ENCODE assay signal across 8 mouse cellular contexts in genomic region chr8:70211726-70212111, GRCm38 (mm10). TPM values are rescaled to one million over a fixed set of nuclear protein-coding genes. Genes with fewer than 3 reads are reported as not detected.
DNase-seq lines count a peak whose midpoint lies in the region; ATAC-seq lines count a peak whose summit lies in the region.

No protein-coding gene starts in this region.

- H3K27ac ChIP-seq in neural tube, embryonic 11.5 days (ENCODE audit: low read depth, low read length) = no peak overlapping the region
- H3K27ac ChIP-seq in forebrain, embryonic 16.5 days (ENCODE audit: low read length) = 0 out of 2 replicates have a peak overlapping the region, but pooled peaks have one; percentile 26
- H3K27ac ChIP-seq in liver, embryonic 11.5 days (ENCODE audit: low read depth, low read length) = peak overlapping the region; percentile 49; the same call in 1 of the 2 replicates
- peak overlapping the region; percentile 55 for H3K27ac ChIP-seq in stomach, embryonic 16.5 days (ENCODE audit: low read length)

- 5% methylated on average over 31 of the region's 31 CpGs for WGBS in neural tube, embryonic 11.5 days
- WGBS in forebrain, embryonic 16.5 days = 2% methylated on average over 31 of the region's 31 CpGs
- WGBS in liver, embryonic 11.5 days = 2% methylated on average over 31 of the region's 31 CpGs
- WGBS in stomach, embryonic 16.5 days = 2% methylated on average over 31 of the region's 31 CpGs

- no peaks in the 10 kb centered on the region for H3K27me3 ChIP-seq in neural tube, embryonic 11.5 days (ENCODE audit: control insufficient read depth, insufficient read depth, low read length)
- H3K27me3 ChIP-seq in forebrain, embryonic 16.5 days (replicated peaks; ENCODE audit: control insufficient read depth, insufficient read depth, low read length) = no peaks in the 10 kb centered on the region
- H3K27me3 ChIP-seq in liver, embryonic 11.5 days (replicated peaks; ENCODE audit: control insufficient read depth, insufficient read depth, low read length) = no peaks in the 10 kb centered on the region
- H3K27me3 ChIP-seq in stomach, embryonic 16.5 days (ENCODE audit: control insufficient read depth, insufficient read depth, low read length) = no peaks in the 10 kb centered on the region

- peak; percentile 10; the same call in 1 of the 2 replicates for ATAC-seq in cerebellum, adult (ENCODE audit: insufficient number of reproducible peaks, low FRiP score, low TSS enrichment)
- no peak; the same call in 1 of the 2 replicates for ATAC-seq in neural tube, embryonic 11.5 days (ENCODE audit: insufficient read depth, low FRiP score, low TSS enrichment)
- no peak; the same call in 1 of the 2 replicates for ATAC-seq in forebrain, embryonic 16.5 days
- ATAC-seq in liver, embryonic 11.5 days (replicated peaks; ENCODE audit: low FRiP score) = peak; percentile 2; the same call in 1 of the 2 replicates
- no peak for ATAC-seq in stomach, embryonic 16.5 days (ENCODE audit: insufficient read depth, low FRiP score)

- peak overlapping the region; percentile 57 for H3K9ac ChIP-seq in neural tube, embryonic 11.5 days (ENCODE audit: low read length)
- H3K9ac ChIP-seq in forebrain, embryonic 16.5 days (replicated peaks; ENCODE audit: low read depth, low read length) = peak overlapping the region; percentile 67
- H3K9ac ChIP-seq in liver, embryonic 11.5 days (ENCODE audit: low read depth, low read length) = peak overlapping the region; percentile 79
- H3K9ac ChIP-seq in stomach, embryonic 16.5 days (ENCODE audit: low read length) = peak overlapping the region; percentile 80

- peak overlapping the region; percentile 99 for H3K4me2 ChIP-seq in neural tube, embryonic 11.5 days (ENCODE audit: low read depth)
- H3K4me2 ChIP-seq in forebrain, embryonic 16.5 days (ENCODE audit: low read length) = peak overlapping the region; percentile 96
- peak overlapping the region; percentile 98 for H3K4me2 ChIP-seq in liver, embryonic 11.5 days
- H3K4me2 ChIP-seq in stomach, embryonic 16.5 days (ENCODE audit: low read depth, low read length) = peak overlapping the region; percentile 99

- no peak for DNase-seq in cerebellum, postnatal 4 days (ENCODE audit: low spot score in 2 of 2)
- no peak for DNase-seq in neural tube, embryonic 11.5 days (ENCODE audit: low spot score)
- DNase-seq in neural tube, embryonic 10.5 days (ENCODE audit: extremely low spot score, low spot score) = no peak
- no peak for DNase-seq in liver, embryonic 11.5 days (ENCODE audit: low spot score)
- no peak for DNase-seq in cerebellum, adult 8-10 months

- H3K4me1 ChIP-seq in neural tube, embryonic 11.5 days (ENCODE audit: control insufficient read depth, insufficient read depth, low read length) = peaks cover 4% of the 10 kb centered on the region; the same call in 1 of the 2 replicates
- peaks cover 15% of the 10 kb centered on the region for H3K4me1 ChIP-seq in forebrain, embryonic 16.5 days (replicated peaks; ENCODE audit: control insufficient read depth, insufficient read depth, low read length)
- H3K4me1 ChIP-seq in liver, embryonic 11.5 days (replicated peaks; ENCODE audit: control insufficient read depth, insufficient read depth, low read length) = peaks cover 16% of the 10 kb centered on the region
- peaks cover 17% of the 10 kb centered on the region for H3K4me1 ChIP-seq in stomach, embryonic 16.5 days (ENCODE audit: control insufficient read depth, insufficient read depth, low read length)

- H3K4me3 ChIP-seq in neural tube, embryonic 11.5 days (ENCODE audit: low read depth, low read length) = peak overlapping the region; percentile 57
- peak overlapping the region; percentile 69 for H3K4me3 ChIP-seq in forebrain, embryonic 16.5 days (replicated peaks; ENCODE audit: low read length)
- peak overlapping the region; percentile 70 for H3K4me3 ChIP-seq in liver, embryonic 11.5 days (ENCODE audit: low read depth, low read length)
- H3K4me3 ChIP-seq in stomach, embryonic 16.5 days (replicated peaks; ENCODE audit: low read length) = peak overlapping the region; percentile 72

- no peaks in the 10 kb centered on the region for H3K9me3 ChIP-seq in neural tube, embryonic 11.5 days (ENCODE audit: control insufficient read depth, low read length)
- H3K9me3 ChIP-seq in forebrain, embryonic 16.5 days (ENCODE audit: control insufficient read depth, low read length) = no peaks in the 10 kb centered on the region
- no peaks in the 10 kb centered on the region for H3K9me3 ChIP-seq in liver, embryonic 11.5 days (ENCODE audit: control insufficient read depth, low read length)
- no peaks in the 10 kb centered on the region for H3K9me3 ChIP-seq in stomach, embryonic 16.5 days (replicated peaks; ENCODE audit: control insufficient read depth, low read length)

- H3K36me3 ChIP-seq in neural tube, embryonic 11.5 days (ENCODE audit: control insufficient read depth, insufficient read depth, low read length) = no peaks in the 10 kb centered on the region
- H3K36me3 ChIP-seq in forebrain, embryonic 16.5 days (ENCODE audit: control insufficient read depth, insufficient read depth) = no peaks in the 10 kb centered on the region
- no peaks in the 10 kb centered on the region for H3K36me3 ChIP-seq in liver, embryonic 11.5 days (ENCODE audit: control insufficient read depth, insufficient read depth, low read length)
- no peaks in the 10 kb centered on the region for H3K36me3 ChIP-seq in stomach, embryonic 16.5 days (ENCODE audit: control insufficient read depth, insufficient read depth, low read length)

RNA-seq across cellular contexts. Expression of gene Slc25a42, which starts 0.4 kb away (rescaled TPM):
- polyA plus RNA-seq in neural tube, embryonic 11.5 days (2014; fragmentation: Nextera tagmentation; extraction: Ambion mirVana) = 2.4 TPM in 2 replicates
- polyA plus RNA-seq in forebrain, embryonic 16.5 days (2015; fragmentation: Nextera tagmentation; extraction: Ambion mirVana) = 4.0 and 7.2 TPM in 2 replicates
- 7.1 and 7.9 TPM in 2 replicates for polyA plus RNA-seq in liver, embryonic 11.5 days (2014; fragmentation: Nextera tagmentation; extraction: Ambion mirVana)
- 5.1 and 6.1 TPM in 2 replicates for polyA plus RNA-seq in stomach, embryonic 16.5 days (2015; fragmentation: Nextera tagmentation; extraction: Ambion mirVana)

RNA-seq across cellular contexts. Expression of gene Sugp2, which starts 22.3 kb away (rescaled TPM):
- polyA plus RNA-seq in neural tube, embryonic 11.5 days (2014; fragmentation: Nextera tagmentation; extraction: Ambion mirVana) = 48.3 and 50.6 TPM in 2 replicates
- 87.6 and 104 TPM in 2 replicates for polyA plus RNA-seq in forebrain, embryonic 16.5 days (2015; fragmentation: Nextera tagmentation; extraction: Ambion mirVana)
- polyA plus RNA-seq in liver, embryonic 11.5 days (2014; fragmentation: Nextera tagmentation; extraction: Ambion mirVana) = 33.0 and 40.8 TPM in 2 replicates
- polyA plus RNA-seq in stomach, embryonic 16.5 days (2015; fragmentation: Nextera tagmentation; extraction: Ambion mirVana) = 25.6 and 26.4 TPM in 2 replicates

RNA-seq across cellular contexts. Expression of gene Armc6, which starts 22.5 kb away (rescaled TPM):
- 37.9 and 43.2 TPM in 2 replicates for polyA plus RNA-seq in neural tube, embryonic 11.5 days (2014; fragmentation: Nextera tagmentation; extraction: Ambion mirVana)
- polyA plus RNA-seq in forebrain, embryonic 16.5 days (2015; fragmentation: Nextera tagmentation; extraction: Ambion mirVana) = 101 and 109 TPM in 2 replicates
- 34.8 and 35.0 TPM in 2 replicates for polyA plus RNA-seq in liver, embryonic 11.5 days (2014; fragmentation: Nextera tagmentation; extraction: Ambion mirVana)
- polyA plus RNA-seq in stomach, embryonic 16.5 days (2015; fragmentation: Nextera tagmentation; extraction: Ambion mirVana) = 25.3 and 27.0 TPM in 2 replicates

RNA-seq across cellular contexts. Expression of gene Tmem161a, which starts 39.6 kb away (rescaled TPM):
- 36.4 and 36.8 TPM in 2 replicates for polyA plus RNA-seq in neural tube, embryonic 11.5 days (2014; fragmentation: Nextera tagmentation; extraction: Ambion mirVana)
- 58.4 and 67.7 TPM in 2 replicates for polyA plus RNA-seq in forebrain, embryonic 16.5 days (2015; fragmentation: Nextera tagmentation; extraction: Ambion mirVana)
- 53.1 and 53.4 TPM in 2 replicates for polyA plus RNA-seq in liver, embryonic 11.5 days (2014; fragmentation: Nextera tagmentation; extraction: Ambion mirVana)
- polyA plus RNA-seq in stomach, embryonic 16.5 days (2015; fragmentation: Nextera tagmentation; extraction: Ambion mirVana) = 64.2 and 64.8 TPM in 2 replicates

Comparison
In these comparisons a context has a peak if more than half of its experiments do, and no peak if none do; other contexts are left out.
1. ATAC-seq: peak in cerebellum, adult (single experiment) and liver, embryonic 11.5 days (single experiment); none in neural tube, embryonic 11.5 days (single experiment), forebrain, embryonic 16.5 days (single experiment) and stomach, embryonic 16.5 days (single experiment).
2. Peak in every context shown above with its lines, with median percentiles within 50 percentile points of each other: H3K4me2 ChIP-seq, H3K4me3 ChIP-seq and H3K9ac ChIP-seq.